Mouse (Mus musculus) brain, adult 2 months (tissue): Measurements from ENCODE around the gene Pigp.

Experiments used
- DNase-seq: peaks from one replicate; pipeline ENCODE4 v3.0.0; 2011; ENCODE audit warnings: low read depth, low spot score

Gene Pigp

GRCm38 (mm10) chr16:94371301-94371931 is at the start of gene Pigp:
Gene Pigp, minus strand, starts transcription at chr16:94371842.
- peak; percentile 90 for DNase-seq

- no peak for DNase-seq
Measured at GRCm38 (mm10) chr16:94420498-94420897, 48.9 kb upstream of the Pigp start.

GRCm38 (mm10) chr16:94414151-94414550 is 42.5 kb upstream of the Pigp start:
- DNase-seq, result no peak

GRCm38 (mm10) chr16:94412760-94413159 is 41.1 kb upstream of the Pigp start:
- no peak for DNase-seq

GRCm38 (mm10) chr16:94412198-94412597 is 40.6 kb upstream of the Pigp start:
- no peak for DNase-seq

- DNase-seq, result peak; percentile 53
Measured at GRCm38 (mm10) chr16:94411287-94411686, 39.6 kb upstream of the Pigp start.

GRCm38 (mm10) chr16:94402185-94402584 is 30.5 kb upstream of the Pigp start:
- peak; percentile 66 for DNase-seq

GRCm38 (mm10) chr16:94401636-94402035 is 30.0 kb upstream of the Pigp start:
- DNase-seq, result no peak

- no peak for DNase-seq
Measured at GRCm38 (mm10) chr16:94399141-94399540, 27.5 kb upstream of the Pigp start.

- DNase-seq, result no peak
Measured at GRCm38 (mm10) chr16:94396641-94397040, 25.0 kb upstream of the Pigp start.

- peak; percentile 59 for DNase-seq
Measured at GRCm38 (mm10) chr16:94395051-94395450, 23.4 kb upstream of the Pigp start.

GRCm38 (mm10) chr16:94392299-94392698 is 20.7 kb upstream of the Pigp start:
- DNase-seq, result no peak

GRCm38 (mm10) chr16:94387690-94388089 is 16.0 kb upstream of the Pigp start:
- no peak for DNase-seq

- no peak for DNase-seq
Measured at GRCm38 (mm10) chr16:94383277-94383676, 11.6 kb upstream of the Pigp start.

- DNase-seq, result no peak
Measured at GRCm38 (mm10) chr16:94379386-94379785, 7.7 kb upstream of the Pigp start.

- no peak for DNase-seq
Measured at GRCm38 (mm10) chr16:94370915-94371300, 734 bp downstream of the Pigp start.

- peak; percentile 98 for DNase-seq
Measured at GRCm38 (mm10) chr16:94370173-94370914, 1.3 kb downstream of the Pigp start, which contains the start of gene Ttc3. Gene Ttc3, plus strand, starts transcription at chr16:94370618.

- peak; percentile 36 for DNase-seq
Measured at GRCm38 (mm10) chr16:94369596-94370172, 2.0 kb downstream of the Pigp start.

- no peak for DNase-seq
Measured at GRCm38 (mm10) chr16:94365435-94365834, 6.2 kb downstream of the Pigp start.

- no peak for DNase-seq
Measured at GRCm38 (mm10) chr16:94363814-94364213, 7.8 kb downstream of the Pigp start.

GRCm38 (mm10) chr16:94362174-94362873 is 9.3 kb downstream of the Pigp start:
- peak; percentile 96 for DNase-seq
